Mouse (Mus musculus) limb, embryonic 14.5 days (tissue): ENCODE measurements at regions not wholly inside any gene's neighbourhood (a gene's known extent, or its start where the extent isn't known, plus 50 kb on each side); places are given as distances from the start of the nearest gene placed in this dataset.
A peak's percentile ranks its signal among the peaks of the same experiment; 100 is the strongest.

Experiments used
- ATAC-seq: fragments of 200-750 bp; cut with Nextera tagmentation; 2 replicates; pipeline ENCODE4 v1.8.0; 2017; ENCODE audit warnings: low read depth, moderate number of reproducible peaks, moderate TSS enrichment; ENCODE audit not compliant: low FRiP score
- DNase-seq: peaks from one replicate; pipeline ENCODE4 v3.0.0-alpha.2; 2015; ENCODE audit warnings: low spot score
- H3K27ac ChIP-seq: fragments of 300-500 bp; sonication (generic); replicated peaks from 2 replicates; pipeline ENCODE4 v1.5.1; 2014; ENCODE audit warnings: low read depth, mild to moderate bottlenecking, low read length, moderate library complexity, mixed read lengths
- H3K27me3 ChIP-seq: fragments of 300-500 bp; sonication (generic); 2 replicates; pipeline ENCODE4 v1.6.1; 2014; ENCODE audit warnings: low read length, mixed read lengths; ENCODE audit not compliant: control insufficient read depth, insufficient read depth
- H3K36me3 ChIP-seq: fragments of 300-500 bp; sonication (generic); 2 replicates; pipeline ENCODE4 v1.6.1; 2014; ENCODE audit warnings: mild to moderate bottlenecking, low read length, moderate library complexity, mixed read lengths; ENCODE audit not compliant: control insufficient read depth, insufficient read depth
- H3K4me1 ChIP-seq: fragments of 300-500 bp; sonication (generic); 2 replicates; pipeline ENCODE4 v1.6.1; 2014; ENCODE audit warnings: antibody characterized with exemption, low read length, mixed read lengths; ENCODE audit not compliant: control insufficient read depth, insufficient read depth
- H3K4me2 ChIP-seq: fragments of 300-500 bp; sonication (generic); replicated peaks from 2 replicates; pipeline ENCODE4 v1.6.1; 2014; ENCODE audit warnings: low read depth, mild to moderate bottlenecking, low read length, moderate library complexity; ENCODE audit not compliant: severe bottlenecking
- H3K4me3 ChIP-seq: fragments of 300-500 bp; sonication (generic); replicated peaks from 2 replicates; pipeline ENCODE4 v1.5.1; 2014; ENCODE audit warnings: low read length
- H3K9ac ChIP-seq: fragments of 300-500 bp; sonication (generic); 2 replicates; pipeline ENCODE4 v1.6.1; 2014; ENCODE audit warnings: mild to moderate bottlenecking, low read depth, low read length, moderate library complexity; ENCODE audit not compliant: severe bottlenecking
- H3K9me3 ChIP-seq: fragments of 300-500 bp; sonication (generic); 2 replicates; pipeline ENCODE4 v1.6.1; 2016; ENCODE audit warnings: low read length; ENCODE audit not compliant: control insufficient read depth
- POLR2A ChIP-seq: fragments of 200-500 bp; IDR thresholded peaks from 2 replicates; pipeline ENCODE4 v1.8.0; 2012; ENCODE audit warnings: inconsistent platforms, mild to moderate bottlenecking, moderate library complexity, borderline replicate concordance; ENCODE audit not compliant: insufficient read depth, insufficient read length; ENCODE audit errors: extremely low read depth
- WGBS: fragments of 180-500 bp; shearing (Covaris S2); extraction: QIAGEN DNeasy Blood & Tissue Kit; methylation state at CpG from one replicate; pipeline ENCODE4 v1.1.7; 2014; 5-methylcytosine and 5-hydroxymethylcytosine counted together

DNA sequence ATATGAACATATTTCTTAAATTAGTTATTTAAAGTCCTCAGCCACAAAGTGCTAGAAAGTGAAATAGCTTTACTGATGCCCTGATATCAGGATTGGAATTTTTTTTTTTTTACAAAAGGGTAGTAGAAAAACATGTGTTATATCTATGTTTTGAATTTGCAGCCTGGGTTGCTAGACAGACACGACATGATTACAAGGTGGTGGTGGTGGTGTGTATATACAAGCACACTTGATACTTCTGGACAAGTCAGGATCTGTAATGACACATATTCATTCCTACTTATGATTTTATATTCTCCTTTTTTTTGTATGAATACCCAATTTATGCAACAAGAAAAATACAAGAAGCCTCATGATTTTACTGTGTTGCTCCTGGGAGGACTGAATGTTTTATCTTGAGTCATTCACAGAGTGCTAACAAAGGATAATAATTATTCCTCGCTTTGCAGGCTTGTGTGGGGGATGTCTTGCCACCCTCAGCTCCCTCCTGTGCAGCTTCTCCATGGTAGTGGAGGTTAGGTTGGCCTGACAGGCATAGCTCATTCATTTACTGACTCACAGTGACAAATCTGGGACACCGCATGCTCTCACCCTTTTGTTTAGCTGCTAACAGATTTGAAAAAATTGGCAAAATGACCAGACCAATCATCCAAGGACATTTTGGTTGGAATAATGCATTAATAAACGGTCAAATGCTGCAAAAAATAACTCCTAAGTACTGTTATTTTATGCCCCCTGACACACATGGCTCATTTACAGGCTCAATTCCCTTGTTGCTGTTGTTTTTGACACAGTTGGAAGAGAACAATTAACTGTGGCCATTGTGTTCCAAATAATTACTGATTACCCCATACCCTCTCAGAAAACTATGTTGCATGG, 303.3 kb upstream of the Sel1l start:
- H3K9ac ChIP-seq, result no peak overlapping the region
- no peak overlapping the region for H3K4me3 ChIP-seq
- no peak overlapping the region for H3K27ac ChIP-seq
- H3K36me3 ChIP-seq, result no peaks in the 10 kb centered on the region
- no peak overlapping the region for H3K4me2 ChIP-seq
- no peaks in the 10 kb centered on the region for H3K9me3 ChIP-seq
- no peaks in the 10 kb centered on the region for H3K27me3 ChIP-seq
- no peak for DNase-seq
- no peaks in the 10 kb centered on the region for H3K4me1 ChIP-seq
- no peak for TF ChIP-seq POLR2A
- no peak for ATAC-seq
- 65% methylated on average over 4 of the region's 4 CpGs for WGBS

DNA sequence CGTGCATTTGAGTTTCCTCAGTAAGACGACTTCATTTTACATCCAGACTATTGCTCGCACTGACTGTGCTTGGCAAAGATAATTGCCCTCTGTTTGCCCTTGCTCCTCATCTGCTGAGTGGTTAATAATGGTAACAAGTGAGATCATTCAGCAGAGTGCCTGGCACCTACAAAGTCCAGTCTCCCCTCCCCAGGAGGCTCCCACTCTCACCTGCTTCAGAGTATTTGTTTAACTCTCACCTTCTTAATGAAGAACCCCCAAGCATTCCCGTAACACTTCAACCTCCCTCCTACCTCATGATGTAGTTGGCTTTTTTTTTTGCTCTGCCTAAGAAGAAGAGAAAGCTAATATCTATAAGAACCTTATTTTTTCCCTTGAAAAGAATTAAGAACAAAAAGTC, 288.6 kb upstream of the Sel1l start:
- DNase-seq (no peak), ATAC-seq (no peak)
- H3K4me1 ChIP-seq, result no peaks in the 10 kb centered on the region
- H3K36me3 ChIP-seq, result no peaks in the 10 kb centered on the region
- no peak overlapping the region for H3K4me2 ChIP-seq
- TF ChIP-seq POLR2A, result no peak
- no peak overlapping the region for H3K4me3 ChIP-seq
- H3K27ac ChIP-seq, result no peak overlapping the region
- no peak overlapping the region for H3K9ac ChIP-seq
- no peaks in the 10 kb centered on the region for H3K27me3 ChIP-seq
- 68% methylated on average over 4 of the region's 4 CpGs for WGBS
- no peaks in the 10 kb centered on the region for H3K9me3 ChIP-seq

GRCm38 (mm10) chr12:92127648-92128047, 278.7 kb upstream of the Sel1l start:
- no peak for ATAC-seq
- no peak for TF ChIP-seq POLR2A

DNA sequence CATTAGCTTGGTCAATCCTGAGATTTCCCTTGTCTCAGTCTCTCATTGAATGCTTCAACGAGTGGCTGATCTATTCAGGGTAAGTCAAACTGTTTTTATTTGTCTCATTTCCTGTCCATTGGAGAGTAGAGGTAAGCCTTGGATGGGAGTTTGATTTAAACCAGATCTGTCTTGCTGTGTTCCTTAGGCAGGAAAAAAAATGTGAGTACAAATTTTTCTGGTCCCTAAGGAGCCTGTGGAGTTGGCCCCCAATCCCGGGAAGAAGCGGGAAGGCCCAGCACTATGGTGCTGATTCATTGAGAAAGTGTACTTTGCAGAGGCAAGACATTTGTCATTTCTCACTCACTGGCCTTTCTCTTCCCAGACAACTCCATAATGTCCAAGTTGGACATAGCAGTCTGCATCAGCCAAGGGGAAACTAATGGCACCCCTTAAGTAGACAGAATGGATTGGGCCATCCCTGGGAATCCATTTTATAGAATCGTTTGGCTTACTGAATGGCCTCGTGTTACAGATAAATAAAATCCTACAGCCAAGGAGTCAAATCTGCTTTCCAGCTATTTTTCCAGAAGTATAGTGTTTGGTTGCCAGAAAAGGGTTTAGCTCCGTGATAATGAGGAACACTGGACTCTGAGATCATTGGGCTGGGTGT, 271.3 kb upstream of the Sel1l start:
- Histone ChIP-seq H3K4me2 (no peak overlapping the region), H3K9ac (no peak overlapping the region), H3K9me3 (no peaks in the 10 kb centered on the region), H3K4me3 (no peak overlapping the region), H3K27ac (no peak overlapping the region), H3K36me3 (no peaks in the 10 kb centered on the region), H3K4me1 (no peaks in the 10 kb centered on the region), H3K27me3 (no peaks in the 10 kb centered on the region)
- ATAC-seq (peak; percentile 84), DNase-seq (peak; percentile 60)
- 33% methylated on average over 6 of the region's 6 CpGs for WGBS
- no peak for TF ChIP-seq POLR2A

More at GRCm38 (mm10) chr12:92127648-92128047, 278.7 kb upstream of the Sel1l start:
- no peaks in the 10 kb centered on the region for H3K27me3 ChIP-seq
- H3K36me3 ChIP-seq, result no peaks in the 10 kb centered on the region
- no peak for DNase-seq
- H3K4me2 ChIP-seq, result no peak overlapping the region
- H3K9ac ChIP-seq, result no peak overlapping the region
- H3K9me3 ChIP-seq, result no peaks in the 10 kb centered on the region
- WGBS, result 79% methylated on average over 6 of the region's 6 CpGs
- no peak overlapping the region for H3K27ac ChIP-seq
- H3K4me1 ChIP-seq, result no peaks in the 10 kb centered on the region
- H3K4me3 ChIP-seq, result no peak overlapping the region

- no peak overlapping the region for H3K9ac ChIP-seq
- ATAC-seq (no peak), DNase-seq (peak; percentile 14)
- 30% methylated on average over 3 of the region's 3 CpGs for WGBS
- H3K36me3 ChIP-seq, result no peaks in the 10 kb centered on the region
- no peaks in the 10 kb centered on the region for H3K27me3 ChIP-seq
- H3K4me2 ChIP-seq, result no peak overlapping the region
- no peak overlapping the region for H3K4me3 ChIP-seq
- TF ChIP-seq POLR2A, result no peak
- H3K4me1 ChIP-seq, result peaks cover 2% of the 10 kb centered on the region; the same call in 1 of the 2 replicates
- no peaks in the 10 kb centered on the region for H3K9me3 ChIP-seq
- no peak overlapping the region for H3K27ac ChIP-seq
These were observed 260.7 kb upstream of the Sel1l start for GRCm38 (mm10) chr12:92109615-92110014.
